Mouse (Mus musculus): ENCODE results near the gene Ipo13. TPM values are rescaled to one million over a fixed set of nuclear protein-coding genes. Genes with fewer than 3 reads are reported as not detected.
A peak's percentile ranks its signal among the peaks of the same experiment; 100 is the strongest.

The Ipo13 gene
- polyA plus RNA-seq, 1 experiment from 2014 or later, result 43.2 TPM

- 1% methylated on average over 33 of the region's 33 CpGs for WGBS
- Histone ChIP-seq H3K27ac (ENCODE audit: low read depth) (peak within 1 kb of the TSS; percentile 36; the same call in 1 of the 2 replicates), H3K9ac (ENCODE audit: low read length) (peak within 1 kb of the TSS; percentile 41), H3K4me3 (ENCODE audit: low read depth, low read length) (peak within 1 kb of the TSS; percentile 43), H3K4me2 (ENCODE audit: low read length) (peak within 1 kb of the TSS; percentile 86), H3K9me3 (ENCODE audit: control insufficient read depth, low read length) (no peaks in the 10 kb centered on the region), H3K4me1 (replicated peaks; ENCODE audit: control insufficient read depth, insufficient read depth, low read length) (peaks cover 20% of the 10 kb centered on the region), H3K36me3 (ENCODE audit: control insufficient read depth, insufficient read depth, low read length) (no peaks in the 10 kb centered on the region), H3K27me3 (replicated peaks; ENCODE audit: control insufficient read depth, insufficient read depth, low read length) (peaks cover 36% of the 10 kb centered on the region)
- peak; percentile 36; the same call in 1 of the 2 replicates for ATAC-seq (replicated peaks; ENCODE audit: low FRiP score, low TSS enrichment, low read depth)
- peak; percentile 79 for DNase-seq (ENCODE audit: low spot score)
Observed at GRCm38 (mm10) chr4:117929391-117929881, 14.6 kb upstream of the Ipo13 start, which contains the start of gene Artn. Artn (minus strand) TSS chr4:117929763.

- Histone ChIP-seq H3K36me3 (ENCODE audit: control insufficient read depth, insufficient read depth, low read length) (no peaks in the 10 kb centered on the region), H3K4me1 (replicated peaks; ENCODE audit: control insufficient read depth, insufficient read depth, low read length) (peaks cover 20% of the 10 kb centered on the region), H3K27me3 (replicated peaks; ENCODE audit: control insufficient read depth, insufficient read depth, low read length) (peaks cover 36% of the 10 kb centered on the region), H3K4me2 (ENCODE audit: low read length) (peak overlapping the region; percentile 86), H3K9ac (ENCODE audit: low read length) (peak overlapping the region; percentile 41), H3K4me3 (ENCODE audit: low read depth, low read length) (peak overlapping the region; percentile 43), H3K9me3 (ENCODE audit: control insufficient read depth, low read length) (no peaks in the 10 kb centered on the region), H3K27ac (ENCODE audit: low read depth) (peak overlapping the region; percentile 36; the same call in 1 of the 2 replicates)
- ATAC-seq (replicated peaks; ENCODE audit: low FRiP score, low TSS enrichment, low read depth) (no peak; the same call in 1 of the 2 replicates), DNase-seq (ENCODE audit: low spot score) (peak; percentile 82)
- WGBS, result 3% methylated on average over 13 of the region's 13 CpGs
Observed at GRCm38 (mm10) chr4:117928699-117929241, 14.0 kb upstream of the Ipo13 start.

- H3K27ac ChIP-seq (ENCODE audit: low read depth), result no peak overlapping the region
- peak; percentile 77 for DNase-seq (ENCODE audit: low spot score)
- ATAC-seq (replicated peaks; ENCODE audit: low FRiP score, low TSS enrichment, low read depth), result 0 out of 2 replicates have a peak, but pooled peaks have one; percentile 12
- no peak overlapping the region for H3K9ac ChIP-seq (ENCODE audit: low read length)
- peaks cover 36% of the 10 kb centered on the region for H3K27me3 ChIP-seq (replicated peaks; ENCODE audit: control insufficient read depth, insufficient read depth, low read length)
- 27% methylated on average over 6 of the region's 6 CpGs for WGBS
- 0 out of 2 replicates have a peak overlapping the region, but pooled peaks have one; percentile 43 for H3K4me3 ChIP-seq (ENCODE audit: low read depth, low read length)
- H3K4me1 ChIP-seq (replicated peaks; ENCODE audit: control insufficient read depth, insufficient read depth, low read length), result peaks cover 20% of the 10 kb centered on the region
- no peaks in the 10 kb centered on the region for H3K36me3 ChIP-seq (ENCODE audit: control insufficient read depth, insufficient read depth, low read length)
- no peaks in the 10 kb centered on the region for H3K9me3 ChIP-seq (ENCODE audit: control insufficient read depth, low read length)
- peak overlapping the region; percentile 86 for H3K4me2 ChIP-seq (ENCODE audit: low read length)
Observed at GRCm38 (mm10) chr4:117928234-117928633, 13.4 kb upstream of the Ipo13 start.

- Histone ChIP-seq H3K27ac (ENCODE audit: low read depth) (no peak overlapping the region), H3K9ac (ENCODE audit: low read length) (peak overlapping the region; percentile 45), H3K4me2 (ENCODE audit: low read length) (peak overlapping the region; percentile 92), H3K36me3 (ENCODE audit: control insufficient read depth, insufficient read depth, low read length) (no peaks in the 10 kb centered on the region), H3K4me1 (replicated peaks; ENCODE audit: control insufficient read depth, insufficient read depth, low read length) (peaks cover 20% of the 10 kb centered on the region), H3K27me3 (replicated peaks; ENCODE audit: control insufficient read depth, insufficient read depth, low read length) (peaks cover 36% of the 10 kb centered on the region), H3K9me3 (ENCODE audit: control insufficient read depth, low read length) (no peaks in the 10 kb centered on the region), H3K4me3 (ENCODE audit: low read depth, low read length) (peak overlapping the region; percentile 40)
- peak; percentile 73 for DNase-seq (ENCODE audit: low spot score)
- ATAC-seq (replicated peaks; ENCODE audit: low FRiP score, low TSS enrichment, low read depth), result peak; percentile 51
- 2% methylated on average over 66 of the region's 71 CpGs for WGBS
Observed at GRCm38 (mm10) chr4:117926545-117927482, 12.0 kb upstream of the Ipo13 start.

- peaks cover 31% of the 10 kb centered on the region for H3K27me3 ChIP-seq (replicated peaks; ENCODE audit: control insufficient read depth, insufficient read depth, low read length)
- peaks cover 20% of the 10 kb centered on the region for H3K4me1 ChIP-seq (replicated peaks; ENCODE audit: control insufficient read depth, insufficient read depth, low read length)
- no peak overlapping the region for H3K4me2 ChIP-seq (ENCODE audit: low read length)
- DNase-seq (ENCODE audit: low spot score), result no peak
- H3K9ac ChIP-seq (ENCODE audit: low read length), result no peak overlapping the region
- no peak overlapping the region for H3K4me3 ChIP-seq (ENCODE audit: low read depth, low read length)
- no peaks in the 10 kb centered on the region for H3K36me3 ChIP-seq (ENCODE audit: control insufficient read depth, insufficient read depth, low read length)
- no peak for ATAC-seq (replicated peaks; ENCODE audit: low FRiP score, low TSS enrichment, low read depth)
- H3K27ac ChIP-seq (ENCODE audit: low read depth), result no peak overlapping the region
- WGBS, result 63% methylated on average over 5 of the region's 6 CpGs
- no peaks in the 10 kb centered on the region for H3K9me3 ChIP-seq (ENCODE audit: control insufficient read depth, low read length)
Observed at GRCm38 (mm10) chr4:117924916-117925315, 10.1 kb upstream of the Ipo13 start.

GRCm38 (mm10) chr4:117923450-117923849, 8.7 kb upstream of the Ipo13 start:
- Histone ChIP-seq H3K4me1 (replicated peaks; ENCODE audit: control insufficient read depth, insufficient read depth, low read length) (peaks cover 9% of the 10 kb centered on the region), H3K9ac (ENCODE audit: low read length) (no peak overlapping the region), H3K4me2 (ENCODE audit: low read length) (no peak overlapping the region), H3K36me3 (ENCODE audit: control insufficient read depth, insufficient read depth, low read length) (no peaks in the 10 kb centered on the region), H3K27ac (ENCODE audit: low read depth) (no peak overlapping the region), H3K27me3 (replicated peaks; ENCODE audit: control insufficient read depth, insufficient read depth, low read length) (peaks cover 30% of the 10 kb centered on the region), H3K4me3 (ENCODE audit: low read depth, low read length) (no peak overlapping the region), H3K9me3 (ENCODE audit: control insufficient read depth, low read length) (no peaks in the 10 kb centered on the region)
- DNase-seq (ENCODE audit: low spot score) (no peak), ATAC-seq (replicated peaks; ENCODE audit: low FRiP score, low TSS enrichment, low read depth) (no peak)
- 46% methylated on average over 2 of the region's 2 CpGs for WGBS

GRCm38 (mm10) chr4:117921358-117921757, 6.6 kb upstream of the Ipo13 start:
- Histone ChIP-seq H3K4me3 (ENCODE audit: low read depth, low read length) (no peak overlapping the region), H3K36me3 (ENCODE audit: control insufficient read depth, insufficient read depth, low read length) (no peaks in the 10 kb centered on the region), H3K9me3 (ENCODE audit: control insufficient read depth, low read length) (no peaks in the 10 kb centered on the region), H3K27me3 (replicated peaks; ENCODE audit: control insufficient read depth, insufficient read depth, low read length) (peaks cover 13% of the 10 kb centered on the region), H3K27ac (ENCODE audit: low read depth) (no peak overlapping the region), H3K9ac (ENCODE audit: low read length) (no peak overlapping the region), H3K4me2 (ENCODE audit: low read length) (no peak overlapping the region), H3K4me1 (replicated peaks; ENCODE audit: control insufficient read depth, insufficient read depth, low read length) (peaks cover 9% of the 10 kb centered on the region)
- DNase-seq (ENCODE audit: low spot score) (no peak), ATAC-seq (replicated peaks; ENCODE audit: low FRiP score, low TSS enrichment, low read depth) (no peak)
- WGBS, result 93% methylated on average over 2 of the region's 2 CpGs

- H3K27me3 ChIP-seq (replicated peaks; ENCODE audit: control insufficient read depth, insufficient read depth, low read length), result no peaks in the 10 kb centered on the region
- no peak overlapping the region for H3K4me2 ChIP-seq (ENCODE audit: low read length)
- DNase-seq (ENCODE audit: low spot score) (no peak), ATAC-seq (replicated peaks; ENCODE audit: low FRiP score, low TSS enrichment, low read depth) (no peak)
- WGBS, result 73% methylated on average over 5 of the region's 5 CpGs
- H3K27ac ChIP-seq (ENCODE audit: low read depth), result peak overlapping the region; percentile 57
- no peaks in the 10 kb centered on the region for H3K9me3 ChIP-seq (ENCODE audit: control insufficient read depth, low read length)
- H3K9ac ChIP-seq (ENCODE audit: low read length), result no peak overlapping the region
- H3K4me1 ChIP-seq (replicated peaks; ENCODE audit: control insufficient read depth, insufficient read depth, low read length), result peaks cover 20% of the 10 kb centered on the region
- H3K36me3 ChIP-seq (ENCODE audit: control insufficient read depth, insufficient read depth, low read length), result no peaks in the 10 kb centered on the region
- H3K4me3 ChIP-seq (ENCODE audit: low read depth, low read length), result no peak overlapping the region
Observed at GRCm38 (mm10) chr4:117918762-117919161, 4.0 kb upstream of the Ipo13 start.

Data from intestine, embryonic 14.5 days (tissue).